Mouse (Mus musculus) retina, postnatal 1 day (tissue): ENCODE results near the gene Alox15.

Experiments used
- DNase-seq: peaks from one replicate; pipeline ENCODE4 v3.0.0-alpha.2; 2012

Gene Alox15

GRCm38 (mm10) chr11:70306159-70306558 is 45.7 kb downstream of the Alox15 start:
- no peak for DNase-seq

- no peak for DNase-seq
Observed at GRCm38 (mm10) chr11:70302293-70302692, 49.5 kb downstream of the Alox15 start.

- DNase-seq = no peak
Observed at GRCm38 (mm10) chr11:70297836-70298454, 53.9 kb downstream of the Alox15 start.

GRCm38 (mm10) chr11:70297405-70297804 is 54.4 kb downstream of the Alox15 start:
- no peak for DNase-seq
